Mouse (Mus musculus): ENCODE data around the gene Ppp1r12b.

GRCm38 (mm10) chr1:134757230-134757629, 198.5 kb downstream of the Ppp1r12b start:
- no peak for TF ChIP-seq MYOG (IDR thresholded peaks at IDR 0.05; ENCODE audit: control insufficient read depth in 1 of 3, insufficient read depth in 1 of 3, insufficient read length in 2 of 3, low read depth in 2 of 3)
- TF ChIP-seq TCF12 (IDR thresholded peaks at IDR 0.05; ENCODE audit: insufficient read depth, poor library complexity, severe bottlenecking): no peak
- no peak for TF ChIP-seq POLR2AphosphoS2 (IDR thresholded peaks at IDR 0.05; ENCODE audit: insufficient read length, low read depth)
- TF ChIP-seq POLR2A (IDR thresholded peaks at IDR 0.05; ENCODE audit: insufficient read length, low read depth): no peak
- no peak for TF ChIP-seq MAX (IDR thresholded peaks at IDR 0.05; ENCODE audit: low read depth)
- TF ChIP-seq USF1 (IDR thresholded peaks at IDR 0.05; ENCODE audit: low read depth): no peak
- no peak for TF ChIP-seq CEBPB (IDR thresholded peaks at IDR 0.05; ENCODE audit: insufficient read depth, poor library complexity, severe bottlenecking)
- no peak for TF ChIP-seq E2F4 (IDR thresholded peaks at IDR 0.05; ENCODE audit: insufficient read depth)
- TF ChIP-seq REST (IDR thresholded peaks at IDR 0.05; ENCODE audit: insufficient read depth, insufficient read length): no peak
- TF ChIP-seq MYOD1 (IDR thresholded peaks at IDR 0.05; ENCODE audit: control insufficient read depth in 1 of 3, insufficient read length in 2 of 3, low read depth in 2 of 3): no peak
- TF ChIP-seq TCF3 (IDR thresholded peaks at IDR 0.05; ENCODE audit: insufficient read length, low read depth): no peak
- no peak for TF ChIP-seq SRF (IDR thresholded peaks at IDR 0.05; ENCODE audit: control insufficient read depth, insufficient read length, low read depth)
